Mouse (Mus musculus) kidney, adult 11 months (tissue): Measurements from ENCODE around the gene Gfpt1.

Experiments used
- DNase-seq: peaks from one replicate; pipeline ENCODE4 v3.0.0; 2022

Gfpt1 gene

DNA sequence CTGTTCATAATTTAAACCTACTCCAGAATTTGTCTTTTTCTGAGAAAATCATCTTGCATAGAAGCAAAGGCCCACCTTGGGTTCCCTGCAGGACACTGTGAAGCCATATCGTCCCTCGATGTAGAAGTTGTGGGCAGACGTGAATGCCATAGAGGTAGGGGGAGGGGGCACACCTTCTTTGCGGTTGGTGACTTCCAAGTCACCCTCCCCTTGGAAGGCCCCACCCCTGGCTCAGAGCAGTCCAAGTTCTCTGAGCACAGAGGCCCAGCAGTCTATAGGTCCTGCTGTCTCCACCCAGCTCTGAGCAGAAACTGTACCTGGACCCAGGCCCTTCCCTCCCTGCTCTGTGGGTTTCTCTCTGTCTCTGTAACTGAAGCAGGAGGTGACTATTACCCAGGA is 59.3 kb downstream of the Gfpt1 start:
- no peak for DNase-seq

- DNase-seq = no peak
Observed at GRCm38 (mm10) chr6:87102421-87102911, 59.8 kb downstream of the Gfpt1 start.

GRCm38 (mm10) chr6:87103314-87103713 is 60.7 kb downstream of the Gfpt1 start:
- no peak for DNase-seq

DNA sequence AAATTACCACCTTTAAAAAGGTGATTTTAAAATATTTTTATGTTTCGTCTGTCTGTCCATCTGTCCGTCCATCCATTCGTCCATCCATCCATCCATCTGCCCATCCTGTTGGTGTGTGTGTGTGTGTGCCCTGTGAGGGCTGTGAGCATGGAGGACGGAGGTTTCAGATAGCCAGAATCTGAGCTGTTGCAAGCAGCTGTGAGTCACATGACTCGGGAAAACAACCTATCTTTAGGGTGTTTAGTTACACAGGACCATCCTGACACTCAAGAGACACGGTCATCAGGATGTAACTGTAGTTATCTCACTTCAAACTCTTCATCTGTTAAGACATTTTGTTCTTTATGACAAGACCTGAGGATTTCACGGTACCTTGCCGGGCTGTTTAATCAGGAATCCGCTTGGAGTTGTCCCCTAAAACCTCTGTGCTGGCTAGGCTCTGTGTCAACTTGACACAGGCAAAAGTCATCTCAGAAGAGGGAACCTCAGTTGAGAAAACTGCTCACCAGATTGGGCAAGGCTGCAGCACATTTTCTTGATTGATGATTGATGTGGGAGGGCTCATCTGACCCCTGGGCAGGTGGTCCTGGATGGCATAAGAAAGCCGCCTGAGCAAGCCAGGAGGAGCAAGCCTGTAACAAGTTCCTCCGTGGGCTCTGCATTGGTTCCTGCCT is 61.6 kb downstream of the Gfpt1 start, which contains the start of gene D6Ertd527e:
TSS of gene D6Ertd527e (plus strand) at position 624 of the 674 bp plus-strand sequence.
- DNase-seq = no peak

- no peak for DNase-seq
Observed at GRCm38 (mm10) chr6:87111493-87111892, 68.8 kb downstream of the Gfpt1 start.

GRCm38 (mm10) chr6:87112125-87112524 is 69.5 kb downstream of the Gfpt1 start:
- DNase-seq = no peak

DNA sequence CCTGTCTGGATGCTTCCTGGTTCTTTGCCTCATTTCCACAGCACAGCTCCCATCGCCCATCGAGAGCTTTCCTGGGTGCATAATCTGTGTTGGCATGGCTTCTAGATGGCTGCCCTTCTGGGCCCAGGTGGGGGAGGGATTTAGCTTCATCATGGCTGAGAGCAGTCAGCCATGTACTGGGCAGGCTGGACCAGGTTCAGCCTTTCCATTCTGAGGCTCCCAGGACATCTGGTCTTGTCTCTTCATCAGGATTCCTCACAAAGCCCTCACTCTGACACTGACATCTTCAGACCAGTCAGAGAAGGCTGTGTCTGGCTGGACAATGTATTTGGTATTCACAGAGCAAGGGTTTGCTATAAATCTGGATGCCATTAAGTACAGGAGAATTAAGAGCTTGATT is 73.3 kb downstream of the Gfpt1 start:
- no peak for DNase-seq

GRCm38 (mm10) chr6:87116596-87116995 is 74.0 kb downstream of the Gfpt1 start:
- DNase-seq = no peak

- DNase-seq = no peak
Observed at GRCm38 (mm10) chr6:87119066-87119837, 76.6 kb downstream of the Gfpt1 start.

DNA sequence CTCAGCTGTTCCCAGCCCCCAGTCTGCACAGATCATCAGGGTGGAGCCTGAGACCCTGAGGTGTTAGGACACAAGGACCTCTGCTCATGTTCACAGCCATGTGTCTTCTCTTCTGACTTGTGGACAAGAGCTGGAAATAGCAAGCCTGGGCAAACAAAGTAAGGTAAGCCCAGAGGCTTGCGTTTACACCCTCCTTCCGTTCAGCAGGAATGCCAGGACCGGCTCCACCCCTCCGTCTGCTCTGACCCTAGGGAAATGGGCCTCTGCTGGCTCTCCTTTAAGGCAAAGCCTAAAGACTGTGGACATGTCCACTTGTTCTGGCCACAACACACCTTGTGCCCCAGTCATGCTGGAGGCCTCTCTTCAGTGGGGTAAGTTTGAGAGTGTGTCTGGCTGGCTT is 77.3 kb downstream of the Gfpt1 start:
- no peak for DNase-seq

GRCm38 (mm10) chr6:87120661-87121060 is 78.0 kb downstream of the Gfpt1 start:
- no peak for DNase-seq

DNA sequence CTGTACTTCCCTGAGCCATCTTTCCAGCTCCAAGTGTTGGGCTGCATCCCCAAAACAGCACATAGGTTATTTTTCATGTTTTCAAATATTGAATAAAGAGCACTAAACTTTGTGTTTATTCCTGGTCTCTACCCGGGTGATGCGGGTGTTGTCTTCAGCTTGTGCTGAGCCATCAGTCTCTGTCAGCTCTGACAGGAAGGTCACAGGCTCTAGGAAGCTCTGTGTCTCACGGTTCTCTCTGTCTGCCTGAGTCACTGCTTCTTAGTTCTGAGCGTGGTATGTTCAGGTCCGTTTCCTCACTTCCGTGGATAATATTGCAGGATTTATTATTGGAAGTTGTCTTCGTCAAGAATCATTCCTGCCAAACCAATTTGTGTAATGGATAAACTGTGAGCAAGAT is 79.3 kb downstream of the Gfpt1 start:
- DNase-seq = no peak

GRCm38 (mm10) chr6:87123406-87123805 is 80.8 kb downstream of the Gfpt1 start:
- DNase-seq = no peak

DNA sequence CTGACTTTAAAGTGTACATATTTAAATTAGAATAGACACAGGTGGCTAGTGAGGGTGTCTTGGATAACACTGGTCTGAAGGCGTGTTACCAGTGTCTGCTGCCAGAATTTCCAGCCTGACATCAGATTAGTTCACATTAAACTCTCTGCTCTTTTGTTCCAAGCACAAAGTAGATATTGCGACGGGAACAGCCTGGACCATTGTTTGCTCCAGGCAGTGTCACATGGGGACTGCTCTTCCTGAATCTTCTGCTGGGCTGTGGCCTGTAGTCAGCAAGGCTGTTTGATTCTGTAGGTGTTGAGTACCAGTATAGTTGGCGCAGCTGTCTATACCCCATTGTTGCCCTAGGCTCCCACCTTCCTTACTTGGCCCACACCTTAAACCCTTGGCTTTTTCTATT is 81.3 kb downstream of the Gfpt1 start:
- DNase-seq = no peak

DNA sequence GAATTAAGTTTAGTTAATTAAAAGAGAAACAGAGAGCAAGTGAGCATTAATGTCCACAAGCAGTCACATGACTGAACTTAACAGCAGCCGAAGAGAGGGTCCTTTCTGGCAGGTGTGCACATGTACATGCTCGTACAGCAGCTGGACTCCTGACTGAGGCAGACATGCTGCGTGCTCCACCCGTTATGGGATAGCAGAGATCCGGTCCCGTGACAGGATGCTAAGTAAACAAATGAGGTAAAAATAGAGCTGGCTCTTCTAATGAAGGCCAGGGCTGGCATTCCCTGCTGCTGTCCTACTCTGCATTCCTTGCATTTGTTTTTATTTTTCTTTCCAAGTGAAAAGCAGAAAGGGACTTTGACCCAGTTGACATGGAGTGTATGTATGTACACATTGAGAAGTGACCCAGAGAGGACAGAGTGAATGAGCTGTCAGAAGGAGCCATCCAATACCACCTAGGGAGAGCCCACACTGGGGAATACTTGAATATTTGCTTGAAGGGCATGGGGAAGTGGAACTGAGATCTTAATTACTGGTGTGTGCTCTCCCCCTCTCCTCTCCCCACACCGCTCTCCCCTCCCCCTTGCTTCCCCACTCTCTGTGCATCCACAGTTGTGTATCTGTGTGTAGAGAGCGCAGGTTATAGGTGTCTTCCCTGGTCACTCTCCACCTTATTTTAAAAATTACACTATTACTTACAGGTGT is 84.6 kb downstream of the Gfpt1 start:
- DNase-seq = no peak

DNA sequence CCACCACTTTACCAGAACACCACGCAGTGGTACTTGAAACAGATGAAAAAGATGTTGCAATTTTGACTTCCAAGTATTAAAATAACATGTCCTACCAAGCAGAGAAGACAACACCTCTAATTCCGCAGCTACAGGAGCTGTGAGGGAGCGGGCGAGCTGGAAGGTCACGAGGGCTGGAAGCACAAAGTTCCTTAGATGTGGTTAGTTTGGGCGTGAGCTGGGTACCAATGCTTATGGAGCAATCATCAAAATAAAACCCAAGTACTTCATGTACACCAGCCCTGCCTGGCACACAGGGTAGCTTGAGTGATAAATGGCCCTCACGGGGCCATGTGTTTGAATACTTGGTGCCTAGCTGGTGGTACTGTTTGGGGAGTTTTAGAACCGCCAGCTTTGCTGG is 87.2 kb downstream of the Gfpt1 start:
- DNase-seq = no peak

DNA sequence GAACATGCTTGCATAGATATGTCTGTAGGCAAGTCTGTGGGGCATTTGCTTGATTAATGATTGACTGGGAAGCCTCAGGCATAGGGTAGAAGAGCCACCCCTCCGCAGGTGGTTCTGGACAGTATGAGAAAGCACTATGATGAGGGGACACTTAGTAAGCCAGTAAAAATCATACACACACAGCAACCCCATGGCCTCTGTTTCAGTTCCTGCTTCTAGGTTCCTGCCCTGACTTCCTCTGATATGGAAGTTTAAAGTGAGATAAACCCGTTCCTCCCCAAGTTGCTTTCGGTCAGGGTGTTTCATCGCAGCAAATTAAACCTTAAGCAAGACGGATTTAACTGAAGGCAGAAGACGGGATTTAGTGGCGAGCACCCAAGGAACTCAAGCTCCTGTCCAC is 88.0 kb downstream of the Gfpt1 start:
- DNase-seq = no peak

- no peak for DNase-seq
Observed at GRCm38 (mm10) chr6:87131078-87131477, 88.4 kb downstream of the Gfpt1 start.

DNA sequence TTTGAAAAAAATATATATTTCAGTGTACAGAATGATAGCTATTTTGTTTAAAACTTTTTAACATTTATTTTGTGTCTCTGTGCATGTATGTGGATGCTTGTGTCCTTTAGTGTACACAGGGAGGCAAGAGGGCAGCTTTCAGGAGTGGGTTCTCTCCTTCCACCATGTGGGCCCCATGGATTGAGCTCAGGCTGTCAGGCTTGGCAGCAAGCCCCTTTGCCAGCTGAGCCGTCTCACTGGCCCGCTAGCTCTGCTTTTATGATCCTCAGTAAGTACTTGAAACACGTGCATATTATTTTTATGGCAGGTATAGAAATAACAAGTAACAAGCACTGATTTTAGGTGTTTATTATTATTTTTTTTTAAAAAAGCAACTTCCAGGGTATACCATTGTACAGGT is 90.9 kb downstream of the Gfpt1 start:
- no peak for DNase-seq

GRCm38 (mm10) chr6:87133966-87134546 is 91.4 kb downstream of the Gfpt1 start:
- DNase-seq = no peak

- DNase-seq = no peak
Observed at GRCm38 (mm10) chr6:87138479-87138878, 95.8 kb downstream of the Gfpt1 start.

- no peak for DNase-seq
Observed at GRCm38 (mm10) chr6:87139796-87140553, 97.3 kb downstream of the Gfpt1 start.
